Comparison of ENCODE assay signal across 9 mouse cellular contexts in genomic region chr2:102003776-102004264, GRCm38 (mm10).
DNase-seq lines count a peak whose midpoint lies in the region; ATAC-seq and TF ChIP-seq lines count a peak whose summit lies in the region.
"Had no signal": no experiment of that assay in that cellular context is flagged by ENCODE, and none has a peak within 500 bp of the region (broad histone marks: within the 10 kb centered on the region; RNA-seq: fewer than 3 reads in every experiment).

No protein-coding gene starts in this region.

- H3K9ac ChIP-seq in kidney, embryonic 15.5 days, result no peak overlapping the region
- H3K9ac ChIP-seq in forebrain, embryonic 13.5 days, result no peak overlapping the region
- no peak overlapping the region for H3K9ac ChIP-seq in midbrain, embryonic 11.5 days (ENCODE audit: low read length)

- 42% methylated on average over 7 of the region's 7 CpGs for WGBS in kidney, embryonic 15.5 days
- WGBS in kidney, adult 2 months, result 66% methylated on average over 7 of the region's 7 CpGs
- 76% methylated on average over 7 of the region's 7 CpGs for WGBS in embryonic facial prominence, embryonic 10.5 days
- WGBS in forebrain, embryonic 13.5 days, result 28% methylated on average over 7 of the region's 7 CpGs
- WGBS in midbrain, embryonic 11.5 days, result 47% methylated on average over 7 of the region's 7 CpGs

- no peak for ATAC-seq in kidney, embryonic 15.5 days (replicated peaks; ENCODE audit: low FRiP score)
- ATAC-seq in forebrain, embryonic 13.5 days, result no peak
- ATAC-seq in midbrain, embryonic 11.5 days (ENCODE audit: low FRiP score), result no peak

- TF ChIP-seq CTCF in kidney, adult 2 months (conservative IDR thresholded peaks at IDR 0.05; ENCODE audit: insufficient read depth, insufficient read length, low read depth, low read length), result no peak

- no peaks in the 10 kb centered on the region for H3K9me3 ChIP-seq in kidney, embryonic 15.5 days (replicated peaks)
- H3K9me3 ChIP-seq in embryonic facial prominence, embryonic 10.5 days, result no peaks in the 10 kb centered on the region
- no peaks in the 10 kb centered on the region for H3K9me3 ChIP-seq in forebrain, embryonic 13.5 days (replicated peaks)
- no peaks in the 10 kb centered on the region for H3K9me3 ChIP-seq in midbrain, embryonic 11.5 days (ENCODE audit: control insufficient read depth, low read length)

- H3K4me2 ChIP-seq in kidney, embryonic 15.5 days, result 0 out of 2 replicates have a peak overlapping the region, but pooled peaks have one; percentile 32
- H3K4me2 ChIP-seq in forebrain, embryonic 13.5 days, result peak overlapping the region; percentile 52
- no peak overlapping the region for H3K4me2 ChIP-seq in midbrain, embryonic 11.5 days

- H3K4me1 ChIP-seq in kidney, embryonic 15.5 days, result peaks cover 83% of the 10 kb centered on the region
- H3K4me1 ChIP-seq in kidney, adult 2 months (ENCODE audit: control insufficient read depth, insufficient read depth, low read length), result peaks cover 9% of the 10 kb centered on the region
- peaks cover 72% of the 10 kb centered on the region for H3K4me1 ChIP-seq in embryonic facial prominence, embryonic 10.5 days
- peaks cover 97% of the 10 kb centered on the region for H3K4me1 ChIP-seq in forebrain, embryonic 13.5 days
- H3K4me1 ChIP-seq in midbrain, embryonic 11.5 days (ENCODE audit: control insufficient read depth, insufficient read depth, low read length), result peaks cover 66% of the 10 kb centered on the region

- no peak overlapping the region for H3K4me3 ChIP-seq in kidney, embryonic 15.5 days (replicated peaks)
- H3K4me3 ChIP-seq in kidney, adult 2 months (ENCODE audit: insufficient read depth, low read depth, low read length), result no peak overlapping the region
- no peak overlapping the region for H3K4me3 ChIP-seq in embryonic facial prominence, embryonic 10.5 days
- no peak overlapping the region for H3K4me3 ChIP-seq in forebrain, embryonic 13.5 days
- no peak overlapping the region for H3K4me3 ChIP-seq in midbrain, embryonic 11.5 days (ENCODE audit: low read depth, low read length)

- DNase-seq in kidney, adult 2 months, result no peak
- no peak for DNase-seq in embryonic facial prominence, embryonic 10.5 days (ENCODE audit: low spot score)
- DNase-seq in midbrain, embryonic 11.5 days (ENCODE audit: low spot score, missing footprints), result no peak
- DNase-seq in ovary, postnatal 10 days (ENCODE audit: low spot score), result no peak
- no peak for DNase-seq in lung, postnatal 25 days (ENCODE audit: low spot score)
- DNase-seq in cerebellum, adult 18-20 months, result no peak
- DNase-seq: adrenal gland, adult 8-10 months had no signal

- H3K36me3 ChIP-seq in kidney, embryonic 15.5 days, result no peaks in the 10 kb centered on the region
- H3K36me3 ChIP-seq in kidney, adult 2 months (ENCODE audit: control insufficient read depth, insufficient read depth, low read length), result no peaks in the 10 kb centered on the region
- H3K36me3 ChIP-seq in embryonic facial prominence, embryonic 10.5 days (replicated peaks), result no peaks in the 10 kb centered on the region
- H3K36me3 ChIP-seq in forebrain, embryonic 13.5 days (ENCODE audit: poor library complexity, severe bottlenecking), result no peaks in the 10 kb centered on the region
- no peaks in the 10 kb centered on the region for H3K36me3 ChIP-seq in midbrain, embryonic 11.5 days (ENCODE audit: control insufficient read depth, insufficient read depth, low read length)

- H3K27me3 ChIP-seq in kidney, embryonic 15.5 days, result no peaks in the 10 kb centered on the region
- H3K27me3 ChIP-seq in kidney, adult 2 months (replicated peaks; ENCODE audit: control insufficient read depth, insufficient read depth, low read length), result no peaks in the 10 kb centered on the region
- H3K27me3 ChIP-seq in embryonic facial prominence, embryonic 10.5 days (replicated peaks; ENCODE audit: low read depth, poor library complexity, severe bottlenecking), result no peaks in the 10 kb centered on the region
- no peaks in the 10 kb centered on the region for H3K27me3 ChIP-seq in forebrain, embryonic 13.5 days
- H3K27me3 ChIP-seq in midbrain, embryonic 11.5 days (ENCODE audit: control insufficient read depth, insufficient read depth, low read length), result no peaks in the 10 kb centered on the region

- peak overlapping the region; percentile 87 for H3K27ac ChIP-seq in kidney, embryonic 15.5 days
- no peak overlapping the region for H3K27ac ChIP-seq in kidney, adult 2 months (ENCODE audit: insufficient read depth, low read depth, low read length)
- peak overlapping the region; percentile 77 for H3K27ac ChIP-seq in embryonic facial prominence, embryonic 10.5 days (replicated peaks)
- H3K27ac ChIP-seq in forebrain, embryonic 13.5 days, result peak overlapping the region; percentile 98
- peak overlapping the region; percentile 96 for H3K27ac ChIP-seq in midbrain, embryonic 11.5 days (ENCODE audit: low read depth, low read length)

- no peak for TF ChIP-seq POLR2A in kidney, adult 2 months (IDR thresholded peaks at IDR 0.05; ENCODE audit: low read depth, low read length)
